Mouse (Mus musculus) lung, postnatal 0 days (tissue): ENCODE measurements around the gene Cux1.

Experiments
- CTCF ChIP-seq: IDR thresholded peaks from 2 replicates; pipeline ENCODE4 v1.5.1; 2016; ENCODE audit warnings: antibody characterized with exemption, mild to moderate bottlenecking
- EP300 ChIP-seq: IDR thresholded peaks from 2 replicates; pipeline ENCODE4 v1.6.1; 2016; ENCODE audit warnings: antibody characterized with exemption, mild to moderate bottlenecking, control low read depth

DNA sequence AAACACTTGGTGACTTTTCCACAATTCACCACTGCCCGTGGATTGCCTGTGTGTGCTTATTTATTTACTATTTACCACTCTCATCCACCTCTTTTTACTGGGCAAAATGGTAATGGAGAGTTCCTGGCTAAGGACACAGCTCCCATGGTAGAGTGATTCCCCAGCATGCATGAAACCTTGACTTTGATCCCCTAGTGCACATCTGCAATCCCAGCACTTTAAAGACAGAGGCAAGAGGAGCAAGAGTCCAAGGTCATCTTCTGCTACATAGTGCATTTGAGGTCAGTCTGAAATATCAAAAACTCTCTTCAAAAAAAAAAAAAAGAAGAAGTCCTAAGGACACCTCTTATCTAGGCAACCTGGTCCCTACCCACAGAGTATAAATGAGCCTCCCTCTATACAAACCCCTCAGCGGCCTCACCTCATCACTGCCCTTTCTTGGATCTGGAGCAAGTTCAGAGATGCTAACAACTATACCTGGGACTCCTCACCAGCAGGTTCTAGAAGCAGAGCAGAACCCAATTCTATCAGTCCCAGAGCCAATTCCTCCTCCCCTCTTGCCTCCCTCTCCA is 55.1 kb downstream of the Cux1 start:
- TF ChIP-seq CTCF (no peak), EP300 (no peak)
